Mouse (Mus musculus): ENCODE results near the gene Epn3.

GRCm38 (mm10) chr11:94441752-94442151 is 58.0 kb downstream of the Epn3 start:
- no peak for TF ChIP-seq CTCF (IDR thresholded peaks at IDR 0.05; ENCODE audit: borderline replicate concordance, insufficient read depth, low read length)
- TF ChIP-seq POLR2A (IDR thresholded peaks at IDR 0.05; ENCODE audit: low read depth, low read length): no peak

Data from embryonic fibroblast, embryonic 13.5 days (primary cell).